Mouse (Mus musculus) stomach, postnatal 0 days (tissue): ENCODE data around the gene Mcf2l. TPM values are rescaled to one million over a fixed set of nuclear protein-coding genes. Genes with fewer than 3 reads are reported as not detected.

Source experiments
- ATAC-seq: fragments of 200-750 bp; cut with Nextera tagmentation; 2 replicates; pipeline ENCODE4 v1.8.0; 2017; ENCODE audit not compliant: low FRiP score, low TSS enrichment
- DNase-seq: peaks from one replicate; pipeline ENCODE4 v3.0.0-alpha.2; 2016; ENCODE audit warnings: low spot score
- H3K27ac ChIP-seq: fragments of 300-500 bp; sonication (generic); replicated peaks from 2 replicates; pipeline ENCODE4 v1.5.1; 2014; ENCODE audit warnings: mild to moderate bottlenecking, control low read depth
- H3K27me3 ChIP-seq: fragments of 300-500 bp; sonication (generic); 2 replicates; pipeline ENCODE4 v1.6.1; 2014; ENCODE audit warnings: low read length; ENCODE audit not compliant: control insufficient read depth, insufficient read depth
- H3K36me3 ChIP-seq: fragments of 300-500 bp; sonication (generic); 2 replicates; pipeline ENCODE4 v1.6.1; 2014; ENCODE audit warnings: low read length, mixed read lengths; ENCODE audit not compliant: control insufficient read depth, insufficient read depth
- H3K4me1 ChIP-seq: fragments of 300-500 bp; sonication (generic); replicated peaks from 2 replicates; pipeline ENCODE4 v1.6.1; 2014; ENCODE audit warnings: antibody characterized with exemption; ENCODE audit not compliant: control insufficient read depth, insufficient read depth
- H3K4me2 ChIP-seq: fragments of 300-500 bp; sonication (generic); replicated peaks from 2 replicates; pipeline ENCODE4 v1.6.1; 2014; ENCODE audit warnings: low read depth, mild to moderate bottlenecking, control low read depth, moderate library complexity
- H3K4me3 ChIP-seq: fragments of 300-500 bp; sonication (generic); 2 replicates; pipeline ENCODE4 v1.5.1; 2014; ENCODE audit warnings: low read depth, low read length, control low read depth
- H3K9ac ChIP-seq: fragments of 300-500 bp; sonication (generic); 2 replicates; pipeline ENCODE4 v1.6.1; 2014; ENCODE audit warnings: mild to moderate bottlenecking, low read length, control low read depth, mixed read lengths
- H3K9me3 ChIP-seq: fragments of 300-500 bp; sonication (generic); 2 replicates; pipeline ENCODE4 v1.6.1; 2016; ENCODE audit warnings: low read length; ENCODE audit not compliant: control insufficient read depth
- CTCF ChIP-seq: IDR thresholded peaks from 2 replicates; pipeline ENCODE4 v1.5.1; 2016; ENCODE audit warnings: antibody characterized with exemption, low read depth, mild to moderate bottlenecking, moderate library complexity
- EP300 ChIP-seq: optimal IDR thresholded peaks from 2 replicates; pipeline ENCODE3; 2016; ENCODE audit warnings: antibody characterized with exemption
- WGBS: fragments of 180-500 bp; shearing (Covaris S2); extraction: QIAGEN DNeasy Blood & Tissue Kit; methylation state at CpG from one replicate; pipeline ENCODE4 v1.1.7; 2014; 5-methylcytosine and 5-hydroxymethylcytosine counted together
- polyA plus RNA-seq: library from polyadenylated mRNA; unstranded; fragments of >200 nt; fragmentation: Nextera tagmentation; extraction: Ambion mirVana; gene quantifications from 2 replicates; pipeline ENCODE4 v1.2.1, GENCODE M21; 2015

The Mcf2l gene
- polyA plus RNA-seq, 1 experiment from 2014 or later, result 9.6 TPM

DNA sequence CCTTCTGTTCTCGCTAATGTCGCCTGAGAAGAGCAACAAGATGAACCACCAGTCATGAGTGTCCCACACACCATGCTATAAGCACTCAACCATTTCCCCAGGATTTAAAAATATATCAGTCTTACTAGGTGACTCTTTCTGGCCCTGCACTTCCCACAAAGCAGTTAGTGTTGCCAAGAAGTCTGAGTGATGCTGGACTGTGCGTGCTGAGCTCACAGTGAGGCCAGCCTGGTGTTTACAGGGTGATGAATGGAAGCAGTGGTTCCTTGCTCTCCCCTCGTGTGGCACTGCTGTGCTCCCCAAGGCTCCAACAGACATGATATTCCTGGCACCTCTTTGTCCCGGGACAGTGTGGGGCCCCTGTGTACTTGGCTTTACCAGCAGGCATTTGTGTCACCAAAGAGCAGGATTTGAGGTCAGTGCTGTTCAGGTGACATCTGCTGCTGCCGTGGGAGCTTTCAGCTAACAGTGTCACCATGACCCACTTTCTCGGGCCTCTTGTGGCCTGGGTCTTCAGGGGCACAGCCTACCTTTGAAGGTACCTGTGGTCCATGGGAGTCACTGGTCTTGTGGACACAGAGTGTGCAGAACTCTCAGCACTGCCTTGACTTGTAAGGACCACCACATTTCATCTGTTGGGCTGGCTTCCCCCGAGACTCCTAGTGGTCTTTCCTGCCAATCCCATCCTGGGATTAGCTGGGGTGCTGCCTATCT, 88.4 kb downstream of the Mcf2l start:
- TF ChIP-seq EP300 (no peak), CTCF (no peak)
- no peak for ATAC-seq
- 60% methylated on average over 8 of the region's 8 CpGs for WGBS
- H3K4me3 ChIP-seq, result no peak overlapping the region
- no peaks in the 10 kb centered on the region for H3K9me3 ChIP-seq
- H3K27ac ChIP-seq, result no peak overlapping the region
- no peak overlapping the region for H3K4me2 ChIP-seq
- no peaks in the 10 kb centered on the region for H3K36me3 ChIP-seq
- no peak for DNase-seq
- no peaks in the 10 kb centered on the region for H3K4me1 ChIP-seq
- no peaks in the 10 kb centered on the region for H3K27me3 ChIP-seq
- H3K9ac ChIP-seq, result no peak overlapping the region

DNA sequence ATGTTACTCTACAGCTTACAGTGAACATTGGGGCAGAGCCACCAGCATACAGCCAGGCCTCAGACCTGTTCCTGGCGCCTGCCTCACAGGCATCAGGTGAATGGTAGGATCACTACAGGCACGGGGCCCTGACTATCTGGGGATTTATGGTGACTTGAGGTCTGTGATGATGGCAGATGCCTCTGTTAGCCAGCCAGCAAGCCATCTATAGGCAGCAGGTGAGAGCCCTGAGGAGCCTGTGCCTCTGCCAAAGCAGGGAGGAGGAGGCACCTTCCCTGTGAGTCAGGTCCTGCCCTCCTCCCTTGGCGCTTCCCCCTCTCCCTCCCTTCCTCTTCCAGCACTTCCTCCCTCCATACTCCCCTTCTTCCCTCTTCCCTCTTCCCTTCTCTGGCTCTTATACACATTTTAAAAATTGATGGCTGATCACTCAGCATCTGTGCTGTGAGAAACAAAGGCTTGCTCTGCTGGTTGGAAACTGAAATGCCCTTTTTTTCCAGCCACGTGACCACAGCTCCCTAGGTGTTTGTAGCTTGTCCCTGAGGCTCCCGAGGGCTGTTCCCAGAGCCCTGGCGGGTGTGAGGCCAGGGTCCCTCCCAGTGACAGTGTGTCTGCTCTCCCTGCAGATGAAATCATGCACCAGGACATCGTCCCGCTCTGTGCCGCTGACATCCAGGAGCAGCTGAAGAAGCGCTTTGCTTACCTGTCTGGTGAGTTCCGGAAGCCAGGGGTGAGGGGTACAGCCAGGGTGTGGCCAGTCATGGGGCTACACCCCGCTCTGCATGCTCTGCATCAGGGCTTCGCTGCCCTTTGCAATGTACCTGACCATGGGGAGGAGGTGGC, 89.2 kb downstream of the Mcf2l start:
- ATAC-seq, result no peak
- TF ChIP-seq CTCF (no peak), EP300 (no peak)
- no peak overlapping the region; the same call in 1 of the 2 replicates for H3K9ac ChIP-seq

DNA sequence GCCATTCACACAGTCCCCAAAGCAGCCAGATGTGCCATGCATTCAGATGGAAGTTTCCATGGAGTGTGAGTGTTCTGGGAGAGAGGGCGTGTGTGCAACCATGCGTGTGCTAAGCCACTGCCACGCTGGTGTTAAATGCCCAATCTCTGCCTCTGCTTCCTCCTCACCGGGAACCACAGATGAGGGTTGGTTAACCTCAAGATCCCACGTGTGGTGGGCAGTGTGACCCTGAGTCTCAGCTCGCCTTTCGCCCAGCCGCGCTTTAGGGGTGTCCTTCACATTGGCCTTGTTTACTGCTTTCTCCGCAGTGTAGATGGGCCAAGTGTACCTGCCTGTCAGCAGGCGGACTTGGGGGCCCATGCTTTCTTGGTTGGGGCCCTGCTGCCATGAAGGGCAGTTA, 102.7 kb downstream of the Mcf2l start:
- Histone ChIP-seq H3K4me1 (no peaks in the 10 kb centered on the region), H3K4me2 (no peak overlapping the region), H3K9me3 (no peaks in the 10 kb centered on the region), H3K9ac (no peak overlapping the region), H3K27me3 (no peaks in the 10 kb centered on the region), H3K36me3 (no peaks in the 10 kb centered on the region), H3K4me3 (no peak overlapping the region), H3K27ac (no peak overlapping the region)
- WGBS, result 84% methylated on average over 11 of the region's 11 CpGs
- TF ChIP-seq CTCF (no peak), EP300 (no peak)
- DNase-seq, result no peak
- ATAC-seq, result no peak

More for the DNA sequence above, 89.2 kb downstream of the Mcf2l start:
- Histone ChIP-seq H3K4me3 (no peak overlapping the region), H3K9me3 (no peaks in the 10 kb centered on the region), H3K4me2 (no peak overlapping the region), H3K27ac (no peak overlapping the region), H3K36me3 (no peaks in the 10 kb centered on the region), H3K4me1 (no peaks in the 10 kb centered on the region), H3K27me3 (no peaks in the 10 kb centered on the region)
- WGBS, result 61% methylated on average over 13 of the region's 13 CpGs
- peak; percentile 40 for DNase-seq

- WGBS, result 36% methylated on average over 5 of the region's 5 CpGs
- Histone ChIP-seq H3K27ac (no peak overlapping the region), H3K27me3 (no peaks in the 10 kb centered on the region), H3K4me3 (no peak overlapping the region), H3K9ac (no peak overlapping the region), H3K4me2 (no peak overlapping the region), H3K36me3 (no peaks in the 10 kb centered on the region), H3K4me1 (no peaks in the 10 kb centered on the region), H3K9me3 (no peaks in the 10 kb centered on the region)
- DNase-seq, result no peak
- no peak for ATAC-seq
- TF ChIP-seq CTCF (no peak), EP300 (no peak)
Observed at GRCm38 (mm10) chr8:12976723-12977122, 103.1 kb downstream of the Mcf2l start.

DNA sequence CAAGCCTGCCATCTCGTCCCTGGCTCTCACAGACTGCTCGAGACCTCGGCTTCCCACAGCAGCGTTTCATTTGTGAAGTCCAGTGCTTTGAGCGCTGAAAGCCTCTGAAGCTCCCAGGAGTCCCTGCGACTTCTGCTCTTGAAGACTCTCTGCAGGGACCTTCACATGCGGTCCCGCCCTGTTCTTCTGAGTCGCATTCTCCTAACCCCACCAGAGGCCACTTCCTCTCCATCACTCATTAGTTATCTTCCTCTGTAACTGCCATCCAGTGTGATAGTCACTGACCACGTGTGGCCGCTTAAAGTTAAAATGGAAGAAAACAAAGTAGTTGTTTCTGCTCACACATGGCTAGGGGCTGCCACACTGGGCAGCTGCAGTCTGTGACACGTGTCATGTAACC, 103.7 kb downstream of the Mcf2l start:
- no peak for ATAC-seq
- Histone ChIP-seq H3K4me3 (no peak overlapping the region), H3K4me1 (no peaks in the 10 kb centered on the region), H3K27ac (no peak overlapping the region), H3K36me3 (no peaks in the 10 kb centered on the region), H3K4me2 (no peak overlapping the region), H3K9ac (no peak overlapping the region), H3K27me3 (no peaks in the 10 kb centered on the region), H3K9me3 (no peaks in the 10 kb centered on the region)
- TF ChIP-seq EP300, result no peak
- no peak for TF ChIP-seq CTCF
- no peak for DNase-seq
- 56% methylated on average over 12 of the region's 12 CpGs for WGBS

GRCm38 (mm10) chr8:12978308-12978707, 104.7 kb downstream of the Mcf2l start:
- 64% methylated on average over 2 of the region's 2 CpGs for WGBS
- no peaks in the 10 kb centered on the region for H3K9me3 ChIP-seq
- H3K27me3 ChIP-seq, result no peaks in the 10 kb centered on the region

More at GRCm38 (mm10) chr8:12978308-12978707, 104.7 kb downstream of the Mcf2l start:
- no peaks in the 10 kb centered on the region for H3K4me1 ChIP-seq
- ATAC-seq (no peak), DNase-seq (no peak)
- TF ChIP-seq EP300 (no peak), CTCF (no peak)
- no peaks in the 10 kb centered on the region for H3K36me3 ChIP-seq
- H3K27ac ChIP-seq, result no peak overlapping the region
- no peak overlapping the region for H3K9ac ChIP-seq
- no peak overlapping the region for H3K4me2 ChIP-seq
- H3K4me3 ChIP-seq, result no peak overlapping the region
